Mouse (Mus musculus) urinary bladder, postnatal 14 days (tissue): ENCODE data around the gene Trabd2b.

Source experiments
- DNase-seq: peaks from one replicate; pipeline ENCODE4 v3.0.0; 2021; ENCODE audit warnings: low spot score

Trabd2b gene

GRCm38 (mm10) chr4:114399821-114400220, 6.7 kb upstream of the Trabd2b start:
- DNase-seq = no peak

DNA sequence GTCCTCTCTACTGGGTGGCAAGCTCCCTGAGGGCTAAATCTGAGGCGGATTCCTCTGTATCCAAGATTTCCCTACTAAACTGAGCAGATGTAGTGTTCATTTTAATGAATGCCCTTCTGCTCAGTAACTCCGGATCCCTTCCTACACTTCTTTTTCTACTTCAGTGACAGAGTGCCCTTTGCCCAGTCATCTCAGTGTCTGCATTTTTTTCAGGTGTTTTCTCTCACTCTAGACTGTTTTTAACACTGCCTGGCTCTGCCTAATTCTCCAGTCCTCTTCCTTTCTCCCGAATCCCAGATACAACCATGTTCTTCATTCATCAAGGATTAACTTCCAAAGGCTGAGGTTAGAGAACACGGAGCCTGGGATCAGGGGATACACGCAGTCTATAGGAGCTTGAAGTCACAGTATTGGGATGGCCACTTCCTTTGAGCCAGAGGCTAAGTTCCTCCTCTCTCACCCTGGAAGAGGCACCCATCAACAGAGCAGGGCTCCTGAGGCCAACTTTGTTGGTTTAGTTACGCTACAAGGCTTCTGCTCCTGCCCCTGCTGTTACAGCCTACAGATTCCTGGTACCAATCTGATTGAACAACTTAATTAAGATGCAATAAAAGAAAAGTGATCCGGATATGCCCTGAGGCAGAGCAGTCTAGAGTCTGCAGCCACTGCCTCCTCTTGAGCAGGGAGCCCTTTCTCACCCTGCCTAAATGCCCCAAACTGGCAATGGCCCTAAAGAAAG, 4.4 kb upstream of the Trabd2b start:
- DNase-seq = no peak

DNA sequence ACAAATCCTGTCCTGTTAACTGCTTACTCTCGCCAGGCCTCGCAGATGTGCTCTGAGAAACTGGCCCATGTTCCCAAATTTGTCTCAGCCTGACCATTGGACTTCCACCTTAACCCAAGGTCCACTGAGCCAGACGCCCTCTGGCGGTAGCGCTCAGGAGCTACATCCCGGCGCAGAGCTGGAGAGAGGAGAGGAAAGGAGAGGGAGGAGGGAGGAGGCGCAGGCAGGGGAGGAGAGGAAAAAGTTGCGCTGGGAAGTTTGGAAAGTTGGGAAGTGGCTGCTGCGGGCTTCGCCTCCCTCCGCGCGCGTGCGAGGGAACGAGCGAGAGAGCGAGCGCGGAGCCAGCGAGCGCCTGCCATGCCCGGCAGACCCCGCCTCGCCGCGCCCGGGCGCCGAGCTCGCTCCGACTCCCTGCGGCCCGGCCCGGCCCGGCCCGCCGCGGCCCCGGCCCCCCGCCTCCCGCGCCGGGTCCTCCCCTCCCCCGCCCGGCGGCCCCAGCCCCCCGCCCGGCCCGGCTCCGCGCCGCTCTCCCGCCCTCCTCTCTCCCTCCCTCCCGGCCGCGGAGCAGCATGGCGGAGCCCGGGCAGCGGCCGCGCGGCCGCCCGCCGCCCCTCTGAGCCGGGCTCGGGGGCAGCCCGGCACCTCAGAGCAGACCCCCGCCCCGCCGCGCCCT, 706 bp upstream of the Trabd2b start:
- DNase-seq = peak; percentile 88

DNA sequence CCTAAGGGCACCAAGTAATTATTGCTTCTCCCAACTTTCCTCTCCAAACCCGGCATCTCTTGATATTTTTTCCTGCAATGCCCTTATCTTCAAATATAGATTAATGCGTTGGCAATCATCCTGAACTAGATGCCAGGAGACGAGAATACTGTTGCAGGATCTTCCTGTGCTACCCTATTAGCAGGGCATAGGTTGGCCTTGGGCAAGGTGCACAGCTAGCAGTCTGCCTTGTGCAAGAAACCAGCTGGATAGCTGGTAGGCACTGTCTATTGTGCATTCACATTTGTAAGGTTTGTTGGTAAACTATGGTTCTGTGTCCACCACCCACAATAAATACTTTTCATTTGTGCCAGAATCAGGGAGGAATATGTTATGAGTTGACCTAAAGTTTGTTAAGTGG, 992 bp downstream of the Trabd2b start:
- DNase-seq = no peak

DNA sequence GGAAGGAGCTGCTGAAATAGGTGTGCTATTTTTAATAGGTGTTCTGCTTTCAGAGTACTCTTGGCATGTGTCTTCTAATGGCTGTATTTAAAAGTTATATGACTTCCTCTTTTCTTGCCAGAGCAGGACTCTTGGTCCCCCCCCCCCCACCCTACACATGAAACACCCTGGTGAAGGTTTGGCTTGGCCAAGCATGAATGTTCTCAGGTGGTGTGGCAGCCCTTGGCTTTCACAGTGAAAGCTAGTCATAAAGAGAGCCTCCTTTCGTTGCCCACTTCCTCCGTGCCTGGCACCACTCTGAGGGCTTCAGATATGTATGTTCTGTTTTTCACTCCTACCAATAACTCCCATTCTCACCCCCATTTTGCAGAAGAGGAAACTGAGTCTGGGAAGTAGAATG, 1.8 kb downstream of the Trabd2b start:
- DNase-seq = no peak

DNA sequence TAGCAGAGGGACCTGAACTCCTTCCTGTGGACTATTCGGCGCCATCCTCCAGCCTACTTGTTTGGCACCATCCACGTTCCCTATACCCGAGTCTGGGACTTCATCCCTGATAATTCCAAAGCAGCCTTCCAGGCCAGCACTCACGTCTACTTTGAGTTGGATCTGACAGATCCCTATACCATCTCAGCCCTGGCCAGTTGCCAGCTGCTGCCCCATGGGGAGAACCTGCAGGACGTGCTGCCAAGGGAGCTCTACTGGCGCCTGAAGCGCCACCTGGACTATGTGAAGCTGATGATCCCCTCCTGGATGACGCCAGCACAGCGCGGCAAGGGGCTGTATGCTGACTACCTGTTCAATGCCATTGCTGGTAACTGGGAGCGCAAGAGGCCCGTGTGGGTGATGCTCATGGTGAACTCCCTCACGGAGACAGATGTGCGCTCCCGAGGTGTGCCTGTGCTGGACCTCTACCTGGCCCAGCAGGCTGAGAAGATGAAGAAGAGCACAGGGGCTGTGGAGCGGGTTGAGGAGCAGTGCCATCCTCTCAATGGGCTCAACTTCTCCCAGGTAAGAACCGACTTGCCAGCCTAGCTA, 2.5 kb downstream of the Trabd2b start:
- no peak for DNase-seq

- DNase-seq = no peak
These were observed 3.0 kb downstream of the Trabd2b start for GRCm38 (mm10) chr4:114409511-114409910.

DNA sequence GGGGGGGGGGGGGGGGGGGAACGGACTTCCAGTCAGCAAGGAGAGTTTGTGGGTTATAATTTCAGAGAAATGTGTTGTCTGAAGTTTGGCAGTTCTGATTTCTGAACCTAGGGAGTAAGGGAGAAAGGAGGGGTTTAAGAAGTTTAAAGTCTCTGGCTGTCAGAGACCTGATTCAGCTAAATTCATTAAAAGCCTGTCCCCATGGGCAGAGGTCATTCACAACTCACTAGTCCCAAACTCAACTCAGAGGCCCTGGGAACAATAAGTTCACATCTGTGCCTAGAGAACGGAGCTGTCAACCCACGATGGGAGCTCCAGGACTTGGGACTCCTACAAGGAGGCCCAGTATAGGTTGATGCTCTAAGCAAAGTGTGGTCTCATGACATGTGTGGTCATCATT, 3.5 kb downstream of the Trabd2b start:
- no peak for DNase-seq

GRCm38 (mm10) chr4:114410443-114410842, 3.9 kb downstream of the Trabd2b start:
- DNase-seq = no peak

DNA sequence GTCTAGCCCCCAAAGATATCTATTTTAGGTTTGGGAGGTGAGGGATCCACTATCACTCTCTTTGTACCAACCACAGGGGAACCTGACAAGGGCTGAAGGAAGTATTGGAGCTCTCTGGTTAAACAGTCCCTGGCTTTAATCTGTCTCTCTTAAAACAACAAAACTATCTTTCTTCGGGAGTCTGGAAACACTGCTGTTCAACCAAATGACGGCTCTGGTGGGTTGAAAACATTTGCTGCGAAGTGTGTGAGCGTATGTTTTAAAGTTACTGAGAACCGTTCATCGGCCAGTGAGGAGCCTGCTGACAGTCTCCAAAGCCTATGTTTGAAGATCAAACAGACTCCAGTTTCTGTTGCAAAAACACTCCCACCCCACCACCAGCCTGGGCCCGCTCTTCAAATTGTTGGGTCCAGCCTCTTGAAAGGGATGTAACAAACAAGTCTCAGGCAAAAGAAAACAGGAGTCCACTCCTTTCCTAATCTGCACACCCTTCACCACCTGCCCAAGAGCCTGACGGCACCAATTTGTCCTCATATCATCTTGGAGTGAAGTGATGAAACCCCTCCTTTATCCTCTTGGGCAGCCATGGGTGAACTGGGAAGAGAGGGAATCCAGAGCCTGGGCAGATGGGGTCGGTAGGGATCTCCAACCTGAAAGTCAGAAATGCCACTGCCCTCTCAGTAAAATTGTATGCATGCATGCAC, 4.6 kb downstream of the Trabd2b start:
- no peak for DNase-seq

DNA sequence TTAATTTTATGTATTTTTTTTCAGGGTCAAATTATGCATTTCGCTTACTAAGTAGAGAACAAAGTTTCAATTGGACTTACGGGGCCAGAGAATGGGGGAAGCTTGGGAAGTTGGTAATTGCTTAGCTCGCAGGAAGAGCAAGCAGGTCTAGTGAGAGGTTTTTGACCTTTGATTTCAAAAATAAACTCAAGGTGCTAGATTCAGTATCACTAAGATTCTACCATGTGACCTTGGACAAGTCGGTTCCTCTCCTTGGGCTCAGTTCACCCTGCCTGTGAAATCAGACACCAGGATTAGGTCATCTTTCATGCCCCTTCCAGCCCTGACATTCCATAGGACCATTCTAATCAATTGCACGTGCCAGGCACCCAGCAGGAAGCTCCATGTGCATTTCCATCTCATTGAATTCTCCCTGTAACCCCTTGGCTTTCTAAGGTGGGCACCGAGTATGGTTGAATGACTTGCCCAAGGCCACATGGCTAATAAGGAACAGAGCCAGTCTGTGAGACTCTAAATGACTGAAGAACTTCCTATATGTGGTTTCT, 5.4 kb downstream of the Trabd2b start:
- DNase-seq = no peak

GRCm38 (mm10) chr4:114415925-114416645, 9.6 kb downstream of the Trabd2b start:
- DNase-seq = peak; percentile 24

- DNase-seq = no peak
These were observed 13.6 kb downstream of the Trabd2b start for GRCm38 (mm10) chr4:114420154-114420553.

GRCm38 (mm10) chr4:114423084-114423483, 16.6 kb downstream of the Trabd2b start:
- no peak for DNase-seq

GRCm38 (mm10) chr4:114425808-114426207, 19.3 kb downstream of the Trabd2b start:
- DNase-seq = no peak

DNA sequence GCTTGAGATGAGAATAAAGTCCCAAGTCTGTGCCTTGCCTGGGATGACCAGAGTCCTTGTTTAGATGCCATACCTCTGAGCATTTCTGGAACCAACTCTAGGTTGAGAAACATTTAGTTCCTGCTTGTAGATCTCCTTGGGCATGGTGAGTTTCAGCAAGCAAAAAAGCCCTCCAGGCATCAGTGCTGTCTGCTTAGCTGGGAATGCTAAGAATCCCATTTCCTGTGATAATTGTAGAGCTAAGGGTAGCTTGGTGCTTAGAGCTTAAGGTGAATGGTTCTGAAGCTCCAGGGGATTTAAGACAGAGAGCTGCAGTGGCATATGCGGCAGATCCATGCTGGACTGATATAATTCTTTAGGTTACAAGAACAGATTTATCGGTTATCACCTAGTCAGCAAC, 26.2 kb downstream of the Trabd2b start:
- DNase-seq = no peak

- DNase-seq = no peak
These were observed 26.9 kb downstream of the Trabd2b start for GRCm38 (mm10) chr4:114433440-114433839.

- DNase-seq = no peak
These were observed 28.2 kb downstream of the Trabd2b start for GRCm38 (mm10) chr4:114434766-114435165.

- DNase-seq = no peak
These were observed 28.9 kb downstream of the Trabd2b start for GRCm38 (mm10) chr4:114435381-114435780.

DNA sequence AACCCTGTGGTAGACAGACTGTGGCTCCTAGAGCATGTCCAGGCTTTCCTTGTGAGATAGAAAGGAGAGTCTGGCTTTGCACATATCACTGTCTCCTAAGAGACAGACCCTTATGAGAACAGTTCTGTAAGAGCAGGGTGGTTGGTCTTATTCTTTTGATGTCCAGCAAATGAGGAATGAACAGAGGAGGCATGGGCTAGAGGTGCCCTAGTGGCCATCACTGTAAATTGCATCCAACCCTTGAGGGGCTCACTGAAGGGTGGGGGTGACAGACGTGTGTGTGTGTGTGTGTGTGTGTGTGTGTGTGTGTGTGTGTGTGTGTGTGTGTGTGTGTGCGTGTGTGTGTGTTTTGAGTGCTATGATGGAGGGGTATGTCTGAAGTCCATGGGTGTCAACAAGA, 32.2 kb downstream of the Trabd2b start:
- DNase-seq = no peak

- no peak for DNase-seq
These were observed 35.7 kb downstream of the Trabd2b start for GRCm38 (mm10) chr4:114442186-114442585.

GRCm38 (mm10) chr4:114442661-114443060, 36.1 kb downstream of the Trabd2b start:
- DNase-seq = no peak
